Mouse (Mus musculus) CH12.LX (cell line): Measurements from ENCODE around the gene Cldn10. TPM values are rescaled to one million over a fixed set of nuclear protein-coding genes. Genes with fewer than 3 reads are reported as not detected.

ENCODE experiments used
- DNase-seq: peaks from one replicate; pipeline ENCODE4 v3.0.0-alpha.2; 2013; ENCODE audit errors: extremely low read depth
- H3K27ac ChIP-seq: 2 replicates; pipeline ENCODE4 v1.5.1; 2012; ENCODE audit warnings: low read depth, mild to moderate bottlenecking, control low read depth, moderate library complexity; ENCODE audit not compliant: insufficient read depth
- H3K27me3 ChIP-seq: replicated peaks from 2 replicates; pipeline ENCODE3; 2012; ENCODE audit warnings: inconsistent platforms
- H3K36me3 ChIP-seq, 2 experiments: replicated peaks in 1 of 2; 2 replicates each; pipeline versions ENCODE3 to v1.6.1; 2012; ENCODE audit warnings: inconsistent platforms in 1 of 2, low read length in 1 of 2, mild to moderate bottlenecking in 1 of 2, mixed read lengths in 1 of 2, moderate library complexity in 1 of 2; ENCODE audit not compliant: control insufficient read depth in 1 of 2, insufficient read depth in 1 of 2
- H3K4me1 ChIP-seq, 2 experiments: 2 replicates each; pipeline ENCODE4 v1.6.1; 2012; ENCODE audit warnings: inconsistent platforms in 1 of 2, moderate library complexity in 1 of 2; ENCODE audit not compliant: insufficient read depth in 2 of 2, control insufficient read depth in 1 of 2
- H3K4me2 ChIP-seq: 2 replicates; pipeline ENCODE4 v1.6.1; 2012; ENCODE audit warnings: low read depth, mild to moderate bottlenecking, control low read depth; ENCODE audit not compliant: poor library complexity, insufficient read depth, severe bottlenecking
- H3K4me3 ChIP-seq, 3 experiments: fragments of 150-350 bp in 1 of 3; sonication (generic) in 1 of 3; replicated peaks in 1 of 3; 2 replicates each; pipeline versions ENCODE3 to v1.5.1; 2011 to 2012; ENCODE audit warnings: low read depth in 2 of 3, low read length in 2 of 3, mild to moderate bottlenecking in 2 of 3, moderate library complexity in 2 of 3, control low read depth in 1 of 3, improper control_type of control experiment in 1 of 3, inconsistent platforms in 1 of 3, mixed read lengths in 1 of 3; ENCODE audit not compliant: poor library complexity in 1 of 3
- H3K79me2 ChIP-seq: replicated peaks from 2 replicates; pipeline ENCODE4 v1.6.1; 2012; ENCODE audit warnings: mild to moderate bottlenecking, moderate library complexity; ENCODE audit not compliant: control insufficient read depth, poor library complexity, insufficient read depth, severe bottlenecking; ENCODE audit errors: extremely low read depth
- H3K9ac ChIP-seq: 2 replicates; pipeline ENCODE4 v1.6.1; 2012; ENCODE audit warnings: low read depth, mild to moderate bottlenecking, control low read depth, moderate library complexity; ENCODE audit not compliant: insufficient read depth
- H3K9me3 ChIP-seq: replicated peaks from 2 replicates; pipeline ENCODE3; 2012; ENCODE audit warnings: low read length, inconsistent platforms, mixed read lengths
- CHD1 ChIP-seq: IDR thresholded peaks from 2 replicates; pipeline ENCODE4 v1.6.1; 2012; ENCODE audit warnings: low read depth, low read length, improper control_type of control experiment, inconsistent platforms
- CHD2 ChIP-seq: IDR thresholded peaks from 2 replicates; pipeline ENCODE4 v1.6.1; 2011; ENCODE audit warnings: low read length, improper control_type of control experiment
- CTCF ChIP-seq, 2 experiments: IDR thresholded peaks in 1 of 2; conservative IDR thresholded peaks in 1 of 2; 2 replicates each; pipeline ENCODE4 v1.5.1; 2011 to 2012; ENCODE audit warnings: low read depth in 2 of 2, low read length in 2 of 2, improper control_type of control experiment in 1 of 2, inconsistent platforms in 1 of 2, mild to moderate bottlenecking in 1 of 2, moderate library complexity in 1 of 2
- E2F4 ChIP-seq: IDR thresholded peaks from 2 replicates; pipeline ENCODE4 v1.6.1; 2011; ENCODE audit warnings: low read depth, low read length, improper control_type of control experiment; ENCODE audit not compliant: insufficient replicate concordance
- EP300 ChIP-seq: IDR thresholded peaks from 2 replicates; pipeline ENCODE4 v1.6.1; 2011; ENCODE audit warnings: low read length, improper control_type of control experiment
- ETS1 ChIP-seq: conservative IDR thresholded peaks from 2 replicates; pipeline ENCODE4 v1.6.1; 2012; ENCODE audit warnings: low read depth, mild to moderate bottlenecking, inconsistent platforms, low read length, improper control_type of control experiment, moderate library complexity
- IRF4 ChIP-seq: IDR thresholded peaks from 2 replicates; pipeline ENCODE4 v1.6.1; 2014; ENCODE audit warnings: low read depth, mild to moderate bottlenecking, inconsistent platforms, low read length, improper control_type of control experiment
- JUND ChIP-seq: conservative IDR thresholded peaks from 2 replicates; pipeline ENCODE4 v1.6.1; 2011; ENCODE audit warnings: low read depth, low read length, improper control_type of control experiment
- KAT2A ChIP-seq: IDR thresholded peaks from 2 replicates; pipeline ENCODE4 v1.6.1; 2012; ENCODE audit warnings: low read length, improper control_type of control experiment, inconsistent platforms; ENCODE audit not compliant: insufficient replicate concordance
- MAFK ChIP-seq: IDR thresholded peaks from 2 replicates; pipeline ENCODE4 v1.6.1; 2011; ENCODE audit warnings: low read length, improper control_type of control experiment; ENCODE audit not compliant: insufficient replicate concordance
- MAX ChIP-seq: IDR thresholded peaks from 2 replicates; pipeline ENCODE4 v1.6.1; 2011; ENCODE audit warnings: low read length, improper control_type of control experiment
- MEF2A ChIP-seq: IDR thresholded peaks from 2 replicates; pipeline ENCODE4 v1.6.1; 2014; ENCODE audit warnings: low read depth, mild to moderate bottlenecking, inconsistent platforms, low read length, improper control_type of control experiment, borderline replicate concordance
- MXI1 ChIP-seq: IDR thresholded peaks from 2 replicates; pipeline ENCODE4 v1.6.1; 2011; ENCODE audit warnings: mild to moderate bottlenecking, low read depth, low read length, improper control_type of control experiment
- MYC ChIP-seq: IDR thresholded peaks from 2 replicates; pipeline ENCODE4 v1.6.1; 2011; ENCODE audit warnings: low read depth, mild to moderate bottlenecking, improper control_type of control experiment, low read length
- NELFE ChIP-seq: IDR thresholded peaks from 2 replicates; pipeline ENCODE4 v1.6.1; 2011; ENCODE audit warnings: low read depth, low read length, improper control_type of control experiment
- PAX5 ChIP-seq: IDR thresholded peaks from 2 replicates; pipeline ENCODE4 v1.6.1; 2012; ENCODE audit warnings: low read length, inconsistent platforms, mixed read lengths
- POLR2A ChIP-seq: IDR thresholded peaks from 2 replicates; pipeline ENCODE4 v1.6.1; 2011; ENCODE audit warnings: low read depth, mild to moderate bottlenecking, improper control_type of control experiment, low read length
- RAD21 ChIP-seq: IDR thresholded peaks from 2 replicates; pipeline ENCODE4 v1.6.1; 2011; ENCODE audit warnings: low read depth, mild to moderate bottlenecking, low read length, improper control_type of control experiment, moderate library complexity
- RCOR1 ChIP-seq: conservative IDR thresholded peaks from 2 replicates; pipeline ENCODE4 v1.6.1; 2012; ENCODE audit warnings: low read depth, mild to moderate bottlenecking, inconsistent platforms, low read length, improper control_type of control experiment
- TBP ChIP-seq: conservative IDR thresholded peaks from 2 replicates; pipeline ENCODE4 v1.6.1; 2011; ENCODE audit warnings: low read depth, low read length, improper control_type of control experiment
- TCF12 ChIP-seq: IDR thresholded peaks from 2 replicates; pipeline ENCODE4 v1.6.1; 2014; ENCODE audit warnings: low read depth, mild to moderate bottlenecking, inconsistent platforms, low read length, improper control_type of control experiment
- UBTF ChIP-seq: IDR thresholded peaks from 2 replicates; pipeline ENCODE4 v1.6.1; 2012; ENCODE audit warnings: low read depth, mild to moderate bottlenecking, inconsistent platforms, low read length, improper control_type of control experiment, moderate library complexity
- USF1 ChIP-seq: IDR thresholded peaks from 2 replicates; pipeline ENCODE4 v1.6.1; 2014; ENCODE audit warnings: low read depth, mild to moderate bottlenecking, inconsistent platforms, low read length, improper control_type of control experiment
- ZC3H11A ChIP-seq: IDR thresholded peaks from 2 replicates; pipeline ENCODE4 v1.6.1; 2012; ENCODE audit warnings: low read depth, mild to moderate bottlenecking, inconsistent platforms, low read length, improper control_type of control experiment
- ZMIZ1 ChIP-seq: IDR thresholded peaks from 2 replicates; pipeline ENCODE4 v1.6.1; 2012; ENCODE audit warnings: low read depth, mild to moderate bottlenecking, inconsistent platforms, low read length, improper control_type of control experiment
- ZNF384 ChIP-seq: IDR thresholded peaks from 2 replicates; pipeline ENCODE4 v1.6.1; 2012; ENCODE audit warnings: low read depth, low read length, improper control_type of control experiment, inconsistent platforms
- dilution Hi-C: fragments of 300-500 bp; cut with MboI; formaldehyde crosslinking; loops from 2 replicates; pipeline ENCODE4 v1.14.3; 2020; ENCODE audit warnings: low sequenced_read_pairs; ENCODE audit not compliant: extremely low pct_unique_long_range_greater_than_20kb, extremely low pct_ligation_motif_present
- in situ Hi-C: fragments of 300-500 bp; cut with MboI; formaldehyde crosslinking; loops from 3 replicates; pipeline ENCODE4 v1.14.3; 2019; ENCODE audit warnings: low sequenced_read_pairs, low pct_ligation_motif_present, low pct_unique_long_range_greater_than_20kb, mixed read lengths
- polyA plus RNA-seq: library from polyadenylated mRNA; unstranded; fragments of >175 nt; gene quantifications from 2 replicates; pipeline ENCODE4 v1.2.1, GENCODE M21; 2012; ENCODE audit warnings: low read depth; ENCODE audit not compliant: insufficient read length
- total RNA-seq, 2 experiments: library from RNA; depleted of rRNA; stranded (reverse); fragments of 300-350 nt in 1 of 2; fragments of >200 nt in 1 of 2; gene quantifications; 2 replicates each; pipeline ENCODE4 v1.2.3; 2012 to 2014

Gene Cldn10
- total and polyA plus RNA-seq, 3 experiments: not detected

DNA sequence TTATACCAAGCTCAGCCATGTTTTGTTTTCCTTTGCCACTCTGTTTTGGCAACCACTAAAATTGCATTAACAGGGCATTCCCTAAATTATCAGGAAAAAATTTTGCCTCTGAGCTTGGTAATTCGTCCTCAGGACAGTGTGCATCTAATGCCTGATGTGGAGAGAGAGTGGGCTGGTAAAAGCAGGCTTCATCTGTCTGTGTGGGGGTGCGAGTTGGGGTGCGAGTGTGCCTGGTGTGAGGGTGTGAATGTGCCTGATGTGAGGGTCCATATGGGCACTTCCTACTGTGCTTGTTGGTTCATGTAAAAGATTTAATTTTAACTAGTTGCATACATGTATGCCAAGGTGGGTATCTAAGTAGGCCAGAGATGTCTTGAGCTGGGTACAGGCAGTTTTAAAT, 115.7 kb downstream of the Cldn10 start:
- in situ Hi-C loops (no loop called here), dilution Hi-C loops (no loop called here)
- Histone ChIP-seq H3K9ac (no peak overlapping the region), H3K36me3 (peaks cover 0 to 3% of the 10 kb centered on the region in 2 experiments), H3K4me1 (no peaks in the 10 kb centered on the region), H3K4me3 (no peak overlapping the region), H3K9me3 (peaks cover 6% of the 10 kb centered on the region), H3K27ac (no peak overlapping the region), H3K79me2 (no peaks in the 10 kb centered on the region), H3K27me3 (no peaks in the 10 kb centered on the region), H3K4me2 (no peak overlapping the region)
- TF ChIP-seq KAT2A: no peak
- no peak for TF ChIP-seq MEF2A
- no peak for TF ChIP-seq MAFK
- TF ChIP-seq TBP: no peak
- no peak for TF ChIP-seq RCOR1
- no peak for TF ChIP-seq POLR2A
- TF ChIP-seq RAD21: no peak
- no peak for TF ChIP-seq PAX5
- DNase-seq: no peak

DNA sequence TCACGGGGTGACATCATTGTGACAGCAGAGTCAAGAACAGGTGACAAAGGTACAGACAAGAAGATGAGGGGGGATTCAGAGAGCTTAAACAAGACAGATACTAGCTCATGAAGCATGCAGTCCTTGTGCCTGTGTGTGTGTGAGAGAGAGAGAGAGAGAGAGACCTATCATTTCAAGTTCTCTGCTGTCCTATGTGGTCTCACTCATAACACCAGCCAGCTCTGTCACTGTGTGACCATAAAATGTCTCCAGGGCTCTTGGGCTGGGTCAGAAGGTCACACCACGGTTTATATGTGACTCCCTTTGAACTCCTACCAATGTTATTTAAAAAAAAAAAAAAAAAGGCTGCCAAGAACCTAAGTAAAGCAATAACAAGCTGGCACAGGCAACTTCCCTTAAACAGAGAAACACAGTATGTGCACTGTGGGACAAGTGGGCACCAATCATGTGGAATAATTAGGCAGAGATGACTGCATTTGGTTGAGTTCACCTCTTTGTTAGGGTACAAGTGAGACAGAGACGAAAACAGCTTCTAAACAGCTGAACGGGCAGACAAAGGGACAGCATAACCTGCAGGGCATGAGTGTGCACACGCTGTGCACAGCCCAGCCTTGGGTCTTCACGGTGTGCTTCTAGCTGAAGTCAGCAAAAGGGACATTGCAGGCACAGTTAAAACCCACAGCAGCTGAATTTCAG, 116.3 kb downstream of the Cldn10 start:
- dilution Hi-C loops: no loop called here
- Histone ChIP-seq H3K36me3 (peaks cover 0 to 3% of the 10 kb centered on the region in 2 experiments), H3K79me2 (no peaks in the 10 kb centered on the region), H3K27me3 (no peaks in the 10 kb centered on the region), H3K27ac (no peak overlapping the region), H3K4me1 (no peaks in the 10 kb centered on the region), H3K4me3 (no peak overlapping the region), H3K9me3 (peaks cover 6% of the 10 kb centered on the region), H3K4me2 (no peak overlapping the region), H3K9ac (no peak overlapping the region)
- DNase-seq: no peak
- in situ Hi-C loops: no loop called here
- TF ChIP-seq NELFE (no peak), E2F4 (no peak)

- peaks cover 0 to 3% of the 10 kb centered on the region in 2 experiments for H3K36me3 ChIP-seq
- no peak overlapping the region for H3K27ac ChIP-seq
- TF ChIP-seq MEF2A: no peak
- no peak for TF ChIP-seq CTCF (conservative IDR thresholded peaks at IDR 0.05 in 1 of 2, IDR thresholded peaks at IDR 0.05 in 1 of 2; ENCODE audit: low read depth in 2 of 2, low read length in 2 of 2)
- TF ChIP-seq ZNF384: no peak
- TF ChIP-seq MXI1: no peak
- TF ChIP-seq EP300: no peak
- TF ChIP-seq ZMIZ1: no peak
- TF ChIP-seq JUND: no peak
- no peak for TF ChIP-seq MAX
- no peak for TF ChIP-seq MAFK
- no peak for TF ChIP-seq IRF4
- TF ChIP-seq ZC3H11A: no peak
- TF ChIP-seq TCF12: no peak
- TF ChIP-seq CHD2: no peak
- TF ChIP-seq RCOR1: no peak
- TF ChIP-seq CHD1: no peak
- TF ChIP-seq USF1: no peak
- no peak for TF ChIP-seq ETS1
- TF ChIP-seq UBTF: no peak
- TF ChIP-seq MYC: no peak
- TF ChIP-seq, all 38 proteins: peak for 0
- dilution Hi-C loops (no loop called here), in situ Hi-C loops (no loop called here)
- no peaks in the 10 kb centered on the region for H3K79me2 ChIP-seq
- H3K4me3 ChIP-seq: no peak overlapping the region
- peaks cover 5 to 12% of the 10 kb centered on the region in 2 experiments for H3K4me1 ChIP-seq
- no peaks in the 10 kb centered on the region for H3K9me3 ChIP-seq
- no peaks in the 10 kb centered on the region for H3K27me3 ChIP-seq
- H3K4me2 ChIP-seq: no peak overlapping the region
- no peak overlapping the region for H3K9ac ChIP-seq
- DNase-seq: no peak
Measured at GRCm38 (mm10) chr14:118907592-118907991, 119.9 kb downstream of the Cldn10 start.
